ENCODE assay signal across 14 mouse cellular contexts in the genomic region with DNA sequence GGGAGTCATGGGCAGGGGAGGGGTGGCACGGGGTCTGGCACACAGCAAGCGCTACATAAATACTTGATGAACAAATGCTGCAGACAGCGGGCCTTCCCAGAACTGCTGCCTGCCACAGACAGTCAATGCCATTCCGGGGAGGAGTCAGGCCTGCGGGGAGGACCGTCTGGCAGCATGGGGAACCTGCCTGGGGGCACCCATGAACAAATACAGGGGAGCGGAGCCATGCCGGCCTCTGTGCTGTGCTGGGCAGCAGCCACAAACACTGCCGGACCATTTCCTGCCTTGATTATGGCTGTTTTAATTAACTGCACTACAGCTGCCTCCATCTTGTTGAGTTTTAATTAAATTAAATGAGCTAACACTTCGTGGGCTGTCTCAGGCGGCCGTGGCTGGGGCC. TPM values are rescaled to one million over a fixed set of nuclear protein-coding genes. Genes with fewer than 3 reads are reported as not detected.
DNase-seq lines count a peak whose midpoint lies in the region; ATAC-seq lines count a peak whose summit lies in the region.
"Had no signal": no experiment of that assay in that cellular context is flagged by ENCODE, and none has a peak within 500 bp of the region (broad histone marks: within the 10 kb centered on the region; RNA-seq: fewer than 3 reads in every experiment).

No protein-coding gene starts in this region.

- peak; percentile 15; the same call in 1 of the 2 replicates for ATAC-seq in neural tube, embryonic 11.5 days (ENCODE audit: insufficient read depth, low FRiP score, low TSS enrichment)
- ATAC-seq in forebrain, embryonic 12.5 days (ENCODE audit: low FRiP score) = peak; percentile 31; the same call in 1 of the 2 replicates
- ATAC-seq in hindbrain, embryonic 14.5 days (ENCODE audit: low FRiP score) = peak; percentile 47; the same call in 1 of the 2 replicates
- ATAC-seq in neural tube, embryonic 15.5 days (ENCODE audit: low FRiP score) = peak; percentile 28; the same call in 1 of the 2 replicates
- ATAC-seq: activated CD4-positive, CD25-positive, alpha-beta regulatory T cell, adult 4 months; lung, postnatal 0 days had no signal

- no peak overlapping the region for H3K9ac ChIP-seq in neural tube, embryonic 11.5 days (ENCODE audit: low read length)
- H3K9ac ChIP-seq in forebrain, embryonic 12.5 days = no peak overlapping the region
- no peak overlapping the region for H3K9ac ChIP-seq in hindbrain, embryonic 14.5 days
- no peak overlapping the region for H3K9ac ChIP-seq in neural tube, embryonic 15.5 days (replicated peaks)

- H3K27ac ChIP-seq in neural tube, embryonic 11.5 days (ENCODE audit: low read depth, low read length) = no peak overlapping the region
- peak overlapping the region; percentile 59 for H3K27ac ChIP-seq in forebrain, embryonic 12.5 days
- H3K27ac ChIP-seq in hindbrain, embryonic 14.5 days = 0 out of 2 replicates have a peak overlapping the region, but pooled peaks have one; percentile 39
- H3K27ac ChIP-seq in neural tube, embryonic 15.5 days (replicated peaks) = peak overlapping the region; percentile 35
- H3K27ac ChIP-seq: left cerebral cortex, adult 2 months had no signal

- intact Hi-C loops in gastrocnemius, postnatal 14 days (cut with DNase I; ENCODE audit: low total_unique reads) = no loop called here

- DNase-seq in neural tube, embryonic 11.5 days (ENCODE audit: low spot score) = no peak
- DNase-seq in neural tube, embryonic 10.5 days (ENCODE audit: extremely low spot score, low spot score) = no peak
- DNase-seq in hindbrain, embryonic 14.5 days (ENCODE audit: low spot score) = no peak
- DNase-seq in gastrocnemius, postnatal 14 days = no peak
- no peak for DNase-seq in frontal cortex, adult 2 months (ENCODE audit: extremely low spot score in 1 of 2, low spot score in 1 of 2)
- no peak for DNase-seq in adrenal gland, postnatal 14 days
- DNase-seq: cerebellum, postnatal 10 days; heart, adult 11 months; kidney, adult 8-10 months had no signal

- no peak overlapping the region for H3K4me2 ChIP-seq in neural tube, embryonic 11.5 days (ENCODE audit: low read depth)
- no peak overlapping the region for H3K4me2 ChIP-seq in forebrain, embryonic 12.5 days
- no peak overlapping the region for H3K4me2 ChIP-seq in hindbrain, embryonic 14.5 days (replicated peaks)
- H3K4me2 ChIP-seq in neural tube, embryonic 15.5 days = no peak overlapping the region

- peaks cover 11% of the 10 kb centered on the region for H3K4me1 ChIP-seq in neural tube, embryonic 11.5 days (ENCODE audit: control insufficient read depth, insufficient read depth, low read length)
- H3K4me1 ChIP-seq in forebrain, embryonic 12.5 days = peaks cover 32% of the 10 kb centered on the region
- peaks cover 19% of the 10 kb centered on the region for H3K4me1 ChIP-seq in hindbrain, embryonic 14.5 days (replicated peaks; ENCODE audit: control insufficient read depth, insufficient read depth, low read length)
- H3K4me1 ChIP-seq in neural tube, embryonic 15.5 days = peaks cover 47% of the 10 kb centered on the region

- WGBS in neural tube, embryonic 11.5 days = 74% methylated on average over 12 of the region's 12 CpGs
- 70% methylated on average over 12 of the region's 12 CpGs for WGBS in forebrain, embryonic 12.5 days
- WGBS in hindbrain, embryonic 14.5 days = 48% methylated on average over 12 of the region's 12 CpGs
- 35% methylated on average over 12 of the region's 12 CpGs for WGBS in neural tube, embryonic 15.5 days

- H3K4me3 ChIP-seq in neural tube, embryonic 11.5 days (ENCODE audit: low read depth, low read length) = no peak overlapping the region
- no peak overlapping the region for H3K4me3 ChIP-seq in forebrain, embryonic 12.5 days (replicated peaks)
- H3K4me3 ChIP-seq in hindbrain, embryonic 14.5 days (replicated peaks; ENCODE audit: low read length) = no peak overlapping the region
- H3K4me3 ChIP-seq in neural tube, embryonic 15.5 days (replicated peaks) = no peak overlapping the region
- H3K4me3 ChIP-seq: left cerebral cortex, adult 2 months had no signal

- no peaks in the 10 kb centered on the region for H3K9me3 ChIP-seq in neural tube, embryonic 11.5 days (ENCODE audit: control insufficient read depth, low read length)
- H3K9me3 ChIP-seq in forebrain, embryonic 12.5 days = no peaks in the 10 kb centered on the region
- H3K9me3 ChIP-seq in hindbrain, embryonic 14.5 days (ENCODE audit: control insufficient read depth, low read length) = no peaks in the 10 kb centered on the region
- H3K9me3 ChIP-seq in neural tube, embryonic 15.5 days (replicated peaks) = no peaks in the 10 kb centered on the region

- peaks cover 8% of the 10 kb centered on the region for H3K36me3 ChIP-seq in neural tube, embryonic 11.5 days (ENCODE audit: control insufficient read depth, insufficient read depth, low read length)
- H3K36me3 ChIP-seq in forebrain, embryonic 12.5 days (replicated peaks) = peaks cover 58% of the 10 kb centered on the region
- peaks cover 59% of the 10 kb centered on the region for H3K36me3 ChIP-seq in hindbrain, embryonic 14.5 days (replicated peaks; ENCODE audit: control insufficient read depth, insufficient read depth)
- H3K36me3 ChIP-seq in neural tube, embryonic 15.5 days = peaks cover 42% of the 10 kb centered on the region

- no peaks in the 10 kb centered on the region for H3K27me3 ChIP-seq in neural tube, embryonic 11.5 days (ENCODE audit: control insufficient read depth, insufficient read depth, low read length)
- H3K27me3 ChIP-seq in forebrain, embryonic 12.5 days = no peaks in the 10 kb centered on the region
- H3K27me3 ChIP-seq in hindbrain, embryonic 14.5 days (ENCODE audit: control insufficient read depth, insufficient read depth, low read length) = no peaks in the 10 kb centered on the region
- no peaks in the 10 kb centered on the region for H3K27me3 ChIP-seq in neural tube, embryonic 15.5 days (replicated peaks)

RNA-seq across cellular contexts. Expression of gene Ptprf, which starts 35.0 kb away (rescaled TPM):
- polyA plus RNA-seq in neural tube, embryonic 11.5 days (2014; fragmentation: Nextera tagmentation; extraction: Ambion mirVana) = 68.9 and 80.1 TPM in 2 replicates
- polyA plus RNA-seq in forebrain, embryonic 12.5 days (2016; fragmentation: Nextera tagmentation; extraction: Ambion mirVana) = 118 and 122 TPM in 2 replicates
- 67.1 and 68.2 TPM in 2 replicates for polyA plus RNA-seq in hindbrain, embryonic 14.5 days (2014; fragmentation: Nextera tagmentation; extraction: Ambion mirVana)
- polyA plus RNA-seq in neural tube, embryonic 15.5 days (2015; fragmentation: Nextera tagmentation; extraction: Ambion mirVana) = 62.9 and 68.5 TPM in 2 replicates
- 10 to 100 TPM in 1 of 2 experiments, 1 to 10 TPM in 1; 7.7 to 11.7 TPM for total RNA-seq in gastrocnemius, postnatal 14 days (2021)
- 48.7 and 61.0 TPM in 2 replicates for polyA plus RNA-seq in frontal cortex, adult 2 months (2012; rRNA removed)
- total RNA-seq in adrenal gland, postnatal 14 days (2021) = 63.5 and 64.3 TPM in 2 replicates
